Mouse (Mus musculus): ENCODE measurements around the gene Hmces. TPM values are rescaled to one million over a fixed set of nuclear protein-coding genes. Genes with fewer than 3 reads are reported as not detected.

Hmces gene
- 10 to 100 TPM; 50.1 to 55.2 TPM for polyA plus RNA-seq (2017; shearing (Covaris generic))

DNA sequence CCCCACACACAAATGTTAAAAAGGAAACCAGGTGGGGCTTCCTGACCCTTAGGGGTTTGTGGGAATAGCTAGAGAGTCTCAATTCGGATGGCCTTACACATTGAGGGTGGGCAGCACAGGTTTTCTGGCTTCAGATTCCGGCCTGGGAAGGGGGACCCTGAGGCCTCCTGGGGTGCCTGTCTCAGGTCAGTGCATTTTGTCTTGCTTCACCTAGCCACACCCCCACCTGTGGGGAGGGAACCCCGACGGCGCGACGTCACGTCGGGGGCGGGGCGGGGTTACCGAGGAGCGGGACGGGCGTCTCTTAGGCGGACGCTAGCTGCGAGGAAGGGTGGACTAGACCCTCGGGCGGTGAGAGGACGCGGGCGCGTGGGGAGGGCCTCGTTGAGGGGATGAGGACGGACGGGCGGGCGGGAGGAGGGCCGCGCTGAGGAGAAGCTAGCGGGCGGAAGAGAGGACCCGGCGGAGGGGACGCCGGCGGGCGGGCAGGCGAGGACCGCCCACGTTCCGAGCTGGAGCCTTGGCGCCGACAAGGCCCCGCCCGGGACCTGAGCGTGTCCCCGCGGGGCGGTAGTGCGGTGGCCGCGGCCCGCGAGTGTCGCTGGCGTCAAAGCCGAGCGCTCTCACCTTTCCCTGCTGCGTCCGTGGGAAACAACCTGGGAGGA, at the start of gene Hmces:
Hmces (plus strand) TSS at position 275 of the 665 bp plus-strand sequence.
- ATAC-seq, result peak; percentile 67

- ATAC-seq, result no peak
These were observed 47.5 kb upstream of the Hmces start for GRCm38 (mm10) chr6:87866211-87866610.

DNA sequence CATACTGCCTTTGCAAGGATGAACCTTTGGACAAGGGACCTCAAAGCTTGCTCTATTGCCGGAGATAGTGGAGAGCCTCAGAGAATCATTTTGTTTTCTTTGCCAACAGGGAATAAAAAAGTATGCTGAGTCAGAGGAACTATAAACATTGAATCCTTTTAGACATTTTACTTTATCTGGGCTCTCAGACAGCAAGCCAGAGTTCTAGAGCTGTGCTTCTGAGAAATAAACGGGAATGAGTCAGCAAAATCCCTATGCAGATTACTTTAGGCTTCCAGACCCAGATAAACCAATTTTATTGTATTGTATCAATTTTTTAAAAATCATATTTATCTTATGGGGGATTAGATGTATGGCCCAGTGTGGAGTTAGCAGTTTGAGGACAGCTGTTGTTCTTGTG, 46.5 kb upstream of the Hmces start:
- no peak for ATAC-seq

DNA sequence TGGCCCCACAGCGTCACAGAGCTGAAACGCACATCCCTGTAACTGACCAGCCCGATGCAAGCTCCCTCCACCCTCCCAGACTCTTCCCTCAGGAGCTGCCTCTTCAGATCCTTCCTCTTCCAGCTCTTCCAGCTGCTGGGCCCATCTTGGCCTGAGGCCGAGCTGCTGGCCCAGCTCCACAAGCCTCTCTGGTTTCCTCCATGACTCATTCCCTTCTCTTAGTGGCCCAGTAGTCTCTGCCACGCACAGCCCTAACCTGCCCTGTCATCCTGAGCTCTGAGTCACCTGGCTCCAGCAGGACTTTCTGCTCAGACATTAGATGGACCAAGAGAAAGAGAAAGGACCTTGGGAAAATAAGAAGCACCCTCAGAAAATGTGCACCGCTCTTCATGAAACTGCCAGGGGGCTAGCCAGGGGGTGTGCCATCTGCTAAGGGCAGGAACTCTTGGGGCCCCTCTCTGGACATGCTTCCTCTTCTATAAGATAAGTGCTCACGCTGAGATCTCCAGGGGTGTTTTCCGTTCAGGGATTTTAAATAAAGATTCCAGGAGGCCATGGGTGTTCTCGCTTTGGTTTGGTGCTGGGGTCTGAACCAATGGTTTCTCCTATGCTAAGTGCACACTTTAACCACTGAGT, 44.7 kb upstream of the Hmces start:
- ATAC-seq, result no peak

- no peak for ATAC-seq
These were observed 43.3 kb upstream of the Hmces start for GRCm38 (mm10) chr6:87870440-87870839.

- ATAC-seq, result no peak
These were observed 42.5 kb upstream of the Hmces start for GRCm38 (mm10) chr6:87871240-87871639.

DNA sequence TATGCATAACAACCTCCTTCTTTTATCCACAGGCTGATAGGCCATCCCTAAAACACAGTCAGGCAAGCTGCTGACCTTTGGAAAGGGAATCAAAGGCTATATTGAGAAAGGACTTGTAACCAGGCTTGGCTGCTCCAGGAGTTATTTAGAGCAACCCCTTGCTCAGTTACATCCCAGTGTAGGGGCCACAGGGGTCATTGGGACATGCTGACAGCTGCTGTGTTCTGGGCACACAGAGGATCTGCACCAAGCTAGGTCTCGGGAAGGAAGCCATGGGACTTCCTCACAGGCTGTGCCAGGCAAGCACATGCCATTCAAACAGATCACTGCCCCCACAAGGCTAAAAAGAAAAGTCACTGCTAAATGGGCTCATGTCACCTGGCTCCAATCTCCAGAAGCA, 40.6 kb upstream of the Hmces start:
- ATAC-seq, result no peak

DNA sequence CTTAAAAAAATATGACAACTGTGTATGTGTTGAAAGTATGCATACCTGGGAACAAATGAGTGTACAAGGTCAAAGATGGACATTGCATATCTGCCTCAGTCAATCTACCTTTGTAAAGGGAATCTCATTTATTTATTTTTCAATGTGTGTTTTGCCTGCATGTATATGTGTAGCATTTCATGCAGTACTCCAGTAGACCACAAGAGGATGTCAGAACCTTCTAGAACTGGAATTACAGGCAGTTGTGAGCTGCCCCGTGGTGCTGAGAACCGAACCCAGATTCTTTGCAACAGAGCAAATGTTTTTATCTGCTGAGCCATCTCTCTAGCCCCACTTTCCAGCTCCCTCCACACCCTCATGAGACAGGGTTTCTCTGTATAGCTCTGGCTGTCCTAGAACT, 39.8 kb upstream of the Hmces start:
- ATAC-seq, result no peak

DNA sequence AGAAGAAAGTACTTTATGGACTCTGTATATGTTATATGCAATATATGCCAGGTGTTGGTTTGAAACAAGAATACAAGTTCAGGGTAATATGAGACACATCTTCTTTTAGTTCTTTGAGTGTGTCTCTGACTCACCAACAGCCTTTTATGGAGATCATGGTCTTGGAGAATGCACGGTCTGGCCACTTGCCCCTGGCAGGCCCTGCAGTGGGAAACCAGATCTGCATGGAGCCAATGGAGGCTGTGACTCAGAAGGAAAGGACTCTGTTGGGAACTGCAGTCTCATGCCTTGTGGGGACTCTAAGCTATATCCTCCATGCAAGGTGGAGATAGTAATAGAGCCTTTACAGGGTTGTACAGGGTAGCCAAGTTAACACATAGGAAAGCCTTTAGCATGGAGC, 38.7 kb upstream of the Hmces start:
- no peak for ATAC-seq

DNA sequence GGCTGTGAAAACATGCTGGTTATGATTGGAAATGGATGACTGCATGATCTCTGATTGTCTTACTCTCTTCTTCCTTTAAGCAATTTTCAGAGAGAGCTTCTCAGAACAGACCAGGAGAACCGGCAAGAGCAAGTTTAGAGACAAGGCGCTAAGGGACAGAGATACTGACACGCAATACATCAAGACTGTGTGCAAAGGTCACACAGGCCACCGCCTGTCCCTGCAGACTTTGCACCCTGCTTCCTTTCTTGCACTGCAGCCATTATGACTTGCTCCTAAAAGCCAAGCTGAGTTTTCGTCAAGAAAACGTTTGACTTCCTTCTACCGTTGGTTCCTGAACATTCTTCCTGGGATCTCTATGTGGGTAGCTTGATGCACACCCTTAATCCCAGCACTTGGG, 38.2 kb upstream of the Hmces start:
- no peak for ATAC-seq

DNA sequence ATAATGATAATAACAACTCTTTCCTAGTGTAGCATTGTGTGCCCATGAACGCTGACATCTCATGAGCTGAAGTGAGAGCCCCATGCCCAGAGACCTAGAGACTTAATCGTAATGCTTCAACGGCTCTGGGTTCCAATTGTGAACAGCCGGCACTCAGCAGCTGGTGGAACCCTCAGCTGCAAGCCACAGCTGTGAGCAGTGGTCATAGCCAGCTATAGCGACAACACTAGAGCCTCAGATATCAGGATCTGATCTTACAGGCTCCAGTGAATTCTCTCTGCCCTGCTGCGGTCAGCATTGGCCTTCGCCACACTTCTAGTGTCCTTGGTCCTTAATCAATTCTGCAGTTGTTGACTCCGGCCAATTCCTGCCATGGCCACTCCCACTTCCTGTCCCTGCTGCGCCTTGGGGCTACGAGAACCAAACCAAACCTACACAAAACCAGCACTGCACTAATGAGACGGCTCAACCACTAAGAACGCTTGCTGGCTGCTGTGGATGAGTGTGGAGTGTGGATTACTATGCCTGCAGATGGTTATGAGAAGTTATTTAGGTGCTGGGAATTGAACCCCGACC, 37.6 kb upstream of the Hmces start:
- ATAC-seq, result no peak

DNA sequence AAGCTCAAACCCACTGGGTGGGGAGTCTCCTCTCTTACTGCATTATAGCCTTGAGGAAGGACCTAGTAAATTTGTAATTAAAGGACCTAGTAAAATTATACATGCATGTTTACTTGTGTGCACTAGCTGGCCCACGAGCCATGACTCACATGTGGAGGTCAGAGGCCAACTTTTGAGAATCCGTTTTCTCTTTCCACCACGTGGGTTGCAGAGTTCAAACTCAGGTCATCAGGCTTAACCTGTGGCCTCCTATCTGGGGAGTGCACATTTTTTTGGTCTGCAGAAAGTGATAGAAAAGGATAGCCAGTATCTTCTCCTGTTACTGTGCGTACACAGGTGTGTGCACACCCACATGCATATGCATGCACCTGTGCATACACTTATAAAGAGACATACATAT, 34.7 kb upstream of the Hmces start:
- ATAC-seq, result no peak

DNA sequence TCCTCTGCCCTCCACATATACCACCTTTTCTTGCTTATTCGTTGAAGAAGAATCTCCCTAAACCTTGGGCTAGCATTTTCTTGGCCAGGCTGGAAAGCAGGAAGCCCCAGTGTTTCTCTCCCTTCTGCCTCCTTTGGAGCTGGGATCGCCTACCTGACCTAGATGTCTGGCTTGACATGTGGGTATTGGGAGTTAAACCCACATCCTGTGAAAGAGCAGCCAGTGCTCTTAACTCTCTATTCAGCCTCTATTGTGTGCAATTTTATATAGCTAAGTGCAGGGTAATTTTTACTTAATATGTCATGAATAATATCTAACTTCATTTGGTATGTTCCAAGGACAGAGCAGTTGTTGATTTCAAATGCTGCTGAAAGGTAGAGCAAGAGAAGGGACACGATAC, 34.1 kb upstream of the Hmces start:
- no peak for ATAC-seq

- no peak for ATAC-seq
These were observed 31.5 kb upstream of the Hmces start for GRCm38 (mm10) chr6:87882221-87882620.

- ATAC-seq, result no peak
These were observed 30.9 kb upstream of the Hmces start for GRCm38 (mm10) chr6:87882816-87883215.

GRCm38 (mm10) chr6:87886721-87887120, 27.0 kb upstream of the Hmces start:
- ATAC-seq, result no peak

- peak; percentile 86 for ATAC-seq
These were observed 26.0 kb upstream of the Hmces start, which contains the start of gene Copg1 for GRCm38 (mm10) chr6:87887594-87888233. Gene Copg1 (plus strand): TSS chr6:87887814.

DNA sequence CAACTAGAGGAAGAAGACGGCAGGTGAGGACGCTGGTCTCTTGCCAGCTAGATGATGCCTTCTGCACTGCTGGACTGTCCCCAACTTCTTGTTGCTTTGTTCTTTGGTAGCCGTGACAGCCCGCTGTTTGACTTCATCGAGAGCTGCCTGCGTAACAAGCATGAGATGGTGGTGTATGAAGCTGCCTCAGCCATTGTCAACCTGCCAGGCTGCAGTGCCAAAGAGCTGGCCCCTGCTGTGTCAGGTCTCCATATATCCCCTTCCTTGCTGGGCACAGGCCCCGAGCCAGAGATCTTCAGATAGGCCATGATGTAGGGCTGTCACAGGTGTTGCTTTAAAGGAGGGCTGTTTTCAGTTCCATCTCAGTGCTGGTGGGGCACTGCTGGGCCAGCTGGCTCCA, 19.8 kb upstream of the Hmces start:
- no peak for ATAC-seq

- no peak for ATAC-seq
These were observed 15.7 kb upstream of the Hmces start for GRCm38 (mm10) chr6:87898028-87898427.

GRCm38 (mm10) chr6:87906632-87907031, 7.1 kb upstream of the Hmces start:
- ATAC-seq, result no peak

DNA sequence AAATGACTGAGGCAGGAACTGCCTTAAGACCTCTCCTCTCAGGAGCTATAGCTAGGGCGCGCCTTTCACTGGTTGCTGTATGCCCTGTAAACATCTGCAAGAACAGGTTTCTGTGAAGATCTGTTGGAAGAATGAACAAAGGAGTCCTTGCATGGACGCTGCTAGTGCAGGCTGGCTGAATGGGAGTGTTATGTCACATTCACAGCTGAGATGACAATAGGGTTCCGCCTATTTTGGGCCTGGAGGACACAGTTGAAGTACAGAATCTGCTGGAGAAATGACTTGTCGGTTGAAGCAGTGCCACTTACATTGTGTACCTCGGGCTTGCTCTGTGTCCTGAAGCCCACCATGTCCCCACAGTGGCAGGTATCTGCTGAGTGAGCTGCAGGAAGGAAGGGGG, 4.6 kb upstream of the Hmces start:
- ATAC-seq, result no peak

DNA sequence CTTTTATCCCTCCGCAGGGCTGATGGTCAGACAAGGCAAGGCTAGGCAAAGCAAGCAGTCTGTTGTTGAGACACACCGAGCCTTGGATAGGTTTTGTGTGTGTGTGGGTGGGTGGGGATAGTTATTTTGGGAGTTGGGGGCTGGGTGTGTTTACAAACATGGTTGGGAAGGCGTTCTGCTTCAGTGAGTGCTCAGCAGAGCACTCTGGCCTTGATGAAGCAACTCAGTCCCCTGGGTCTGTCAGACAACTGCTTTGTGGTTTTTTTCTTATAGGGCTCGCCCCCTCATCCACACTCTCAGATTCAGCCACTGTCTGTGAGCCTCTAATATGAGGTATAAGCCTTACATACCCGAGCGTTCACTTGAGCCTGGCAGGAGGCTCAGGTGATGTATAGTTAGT, 2.2 kb upstream of the Hmces start:
- ATAC-seq, result no peak

GRCm38 (mm10) chr6:87914326-87915102, 779 bp downstream of the Hmces start:
- ATAC-seq, result peak; percentile 19
